Mouse (Mus musculus) kidney, adult 9 months (tissue): ENCODE results near the gene Mad1l1.

Experiments
- DNase-seq: peaks from one replicate; pipeline ENCODE4 v3.0.0; 2022

The Mad1l1 gene

GRCm38 (mm10) chr5:140083911-140084310 lies 237.4 kb downstream of the Mad1l1 start:
- no peak for DNase-seq

- no peak for DNase-seq
These were observed 239.0 kb downstream of the Mad1l1 start for GRCm38 (mm10) chr5:140082204-140082812.

- no peak for DNase-seq
These were observed 240.3 kb downstream of the Mad1l1 start for GRCm38 (mm10) chr5:140081084-140081483.

- DNase-seq, result no peak
These were observed 241.8 kb downstream of the Mad1l1 start for GRCm38 (mm10) chr5:140079511-140079910.

GRCm38 (mm10) chr5:140078406-140078805 lies 242.9 kb downstream of the Mad1l1 start:
- DNase-seq, result no peak

- DNase-seq, result no peak
These were observed 244.9 kb downstream of the Mad1l1 start for GRCm38 (mm10) chr5:140076438-140076837.

GRCm38 (mm10) chr5:140073671-140074116 lies 247.7 kb downstream of the Mad1l1 start:
- no peak for DNase-seq

- DNase-seq, result no peak
These were observed 248.1 kb downstream of the Mad1l1 start for GRCm38 (mm10) chr5:140073148-140073670.

- no peak for DNase-seq
These were observed 252.8 kb downstream of the Mad1l1 start for GRCm38 (mm10) chr5:140068506-140068905.

- DNase-seq, result no peak
These were observed 253.3 kb downstream of the Mad1l1 start for GRCm38 (mm10) chr5:140068051-140068450.

GRCm38 (mm10) chr5:140066769-140067168 lies 254.6 kb downstream of the Mad1l1 start:
- DNase-seq, result no peak

GRCm38 (mm10) chr5:140066281-140066680 lies 255.1 kb downstream of the Mad1l1 start:
- DNase-seq, result no peak

GRCm38 (mm10) chr5:140065281-140065945 lies 255.9 kb downstream of the Mad1l1 start:
- DNase-seq, result no peak

GRCm38 (mm10) chr5:140064521-140064920 lies 256.8 kb downstream of the Mad1l1 start:
- no peak for DNase-seq

- no peak for DNase-seq
These were observed 258.5 kb downstream of the Mad1l1 start for GRCm38 (mm10) chr5:140062828-140063227.

- no peak for DNase-seq
These were observed 259.0 kb downstream of the Mad1l1 start for GRCm38 (mm10) chr5:140062316-140062715.

GRCm38 (mm10) chr5:140061296-140061879 lies 260.0 kb downstream of the Mad1l1 start:
- DNase-seq, result no peak

- no peak for DNase-seq
These were observed 265.1 kb downstream of the Mad1l1 start for GRCm38 (mm10) chr5:140056291-140056690.

- DNase-seq, result no peak
These were observed 265.9 kb downstream of the Mad1l1 start for GRCm38 (mm10) chr5:140055431-140055830.

- no peak for DNase-seq
These were observed 267.7 kb downstream of the Mad1l1 start for GRCm38 (mm10) chr5:140053626-140054025.

- DNase-seq, result no peak
These were observed 268.9 kb downstream of the Mad1l1 start for GRCm38 (mm10) chr5:140052405-140052804.

- no peak for DNase-seq
These were observed 275.9 kb downstream of the Mad1l1 start for GRCm38 (mm10) chr5:140045453-140045852.

GRCm38 (mm10) chr5:140043002-140043401 lies 278.4 kb downstream of the Mad1l1 start:
- no peak for DNase-seq
